Mouse (Mus musculus): ENCODE data around the gene Gm14403. TPM values are rescaled to one million over a fixed set of nuclear protein-coding genes. Genes with fewer than 3 reads are reported as not detected.
"Not testable (repeated sequence)": the region's sequence is repeated elsewhere in the genome, so short reads cannot be mapped to it uniquely, and the experiment has no call there.

Gene Gm14403
- polyA plus RNA-seq, 1 experiment from 2014 or later, result 5.3 TPM

GRCm38 (mm10) chr2:177518354-177518753, 20.3 kb downstream of the Gm14403 start:
- H3K36me3 ChIP-seq; ATAC-seq (ENCODE audit: insufficient number of reproducible peaks, insufficient read depth, low FRiP score, low TSS enrichment, low read depth); H3K27me3 ChIP-seq; H3K4me3 ChIP-seq (replicated peaks); H3K4me1 ChIP-seq (replicated peaks); H3K4me2 ChIP-seq; H3K27ac ChIP-seq; H3K9ac ChIP-seq (replicated peaks): not testable (repeated sequence)
- peaks cover 20% of the 10 kb centered on the region for H3K9me3 ChIP-seq
- 88% methylated on average over 7 of the region's 7 CpGs for WGBS

DNA sequence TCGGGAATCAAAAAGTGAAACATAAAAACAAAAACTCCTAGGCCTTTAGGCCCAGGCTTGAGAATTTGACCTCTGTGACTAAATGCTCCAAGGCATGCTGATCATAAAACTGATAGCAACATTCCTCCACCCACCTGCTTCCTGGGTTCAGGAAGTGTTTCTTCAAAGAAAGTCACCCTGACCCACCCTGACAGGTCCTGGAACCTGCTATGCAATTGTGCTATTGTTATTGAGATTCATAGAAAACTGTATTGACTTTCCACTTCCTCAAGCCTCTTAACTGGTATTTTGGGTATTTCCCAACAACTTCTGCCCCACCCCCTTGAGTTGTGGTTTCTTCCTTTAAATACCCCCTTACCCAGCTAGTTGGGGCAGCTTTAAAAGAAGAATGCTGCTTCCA, 20.9 kb downstream of the Gm14403 start:
- H3K36me3 ChIP-seq; H3K4me2 ChIP-seq; H3K9ac ChIP-seq (replicated peaks); H3K27ac ChIP-seq; H3K27me3 ChIP-seq; ATAC-seq (ENCODE audit: insufficient number of reproducible peaks, insufficient read depth, low FRiP score, low TSS enrichment, low read depth); H3K4me1 ChIP-seq (replicated peaks); H3K4me3 ChIP-seq (replicated peaks): not testable (repeated sequence)
- peaks cover 20% of the 10 kb centered on the region for H3K9me3 ChIP-seq
- 94% methylated on average over 1 of the region's 1 CpGs for WGBS

- Histone ChIP-seq H3K27me3 (no peaks in the 10 kb centered on the region), H3K4me2 (no peak overlapping the region), H3K9me3 (peaks cover 30% of the 10 kb centered on the region), H3K4me1 (replicated peaks) (no peaks in the 10 kb centered on the region), H3K4me3 (replicated peaks) (no peak overlapping the region), H3K9ac (replicated peaks) (no peak overlapping the region), H3K27ac (no peak overlapping the region), H3K36me3 (no peaks in the 10 kb centered on the region)
- no peak for ATAC-seq (ENCODE audit: insufficient number of reproducible peaks, insufficient read depth, low FRiP score, low TSS enrichment, low read depth)
- WGBS, result 83% methylated on average over 8 of the region's 8 CpGs
Observed at GRCm38 (mm10) chr2:177520035-177520434, 22.0 kb downstream of the Gm14403 start.

DNA sequence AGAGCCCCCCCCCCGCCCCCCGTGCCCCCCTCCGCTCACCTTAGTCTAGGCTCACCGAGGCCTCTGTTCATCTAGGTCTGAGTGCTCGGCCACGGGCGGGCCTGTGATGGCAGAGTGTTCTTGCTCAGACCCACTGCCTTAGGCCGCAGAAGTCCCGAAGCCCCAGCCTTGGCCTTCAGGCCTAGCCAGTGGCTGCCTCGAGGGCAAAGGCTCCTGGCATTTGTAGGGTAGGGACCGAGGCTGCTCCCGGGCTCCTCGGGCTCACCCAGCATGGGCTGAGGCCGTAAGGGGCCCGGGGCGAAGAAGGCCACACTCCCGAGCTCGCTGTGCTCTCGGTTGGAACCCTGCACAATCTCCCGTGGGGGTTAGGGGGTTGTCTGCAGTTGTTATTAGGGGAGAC, 25.0 kb downstream of the Gm14403 start:
- Histone ChIP-seq H3K27ac (no peak overlapping the region), H3K4me3 (replicated peaks) (no peak overlapping the region), H3K27me3 (no peaks in the 10 kb centered on the region), H3K4me1 (replicated peaks) (no peaks in the 10 kb centered on the region), H3K4me2 (no peak overlapping the region), H3K9ac (replicated peaks) (no peak overlapping the region), H3K36me3 (no peaks in the 10 kb centered on the region), H3K9me3 (peaks cover 24% of the 10 kb centered on the region)
- no peak for ATAC-seq (ENCODE audit: insufficient number of reproducible peaks, insufficient read depth, low FRiP score, low TSS enrichment, low read depth)
- 92% methylated on average over 20 of the region's 20 CpGs for whole genome bisulfite sequencing

- not testable (repeated sequence) for H3K4me3 ChIP-seq (replicated peaks); ATAC-seq (ENCODE audit: insufficient number of reproducible peaks, insufficient read depth, low FRiP score, low TSS enrichment, low read depth); H3K9ac ChIP-seq (replicated peaks); H3K36me3 ChIP-seq; H3K4me1 ChIP-seq (replicated peaks); H3K27me3 ChIP-seq; H3K27ac ChIP-seq; H3K4me2 ChIP-seq
- peaks cover 20% of the 10 kb centered on the region for H3K9me3 ChIP-seq
- 89% methylated on average over 6 of the region's 6 CpGs for WGBS
Observed at GRCm38 (mm10) chr2:177523674-177524073, 25.7 kb downstream of the Gm14403 start.

GRCm38 (mm10) chr2:177524171-177524570, 26.2 kb downstream of the Gm14403 start:
- WGBS, result 93% methylated on average over 16 of the region's 16 CpGs
- not testable (repeated sequence) for H3K9ac ChIP-seq (replicated peaks); H3K4me3 ChIP-seq (replicated peaks); H3K36me3 ChIP-seq; H3K4me1 ChIP-seq (replicated peaks); H3K4me2 ChIP-seq; H3K27me3 ChIP-seq; ATAC-seq (ENCODE audit: insufficient number of reproducible peaks, insufficient read depth, low FRiP score, low TSS enrichment, low read depth); H3K27ac ChIP-seq
- H3K9me3 ChIP-seq, result peaks cover 20% of the 10 kb centered on the region

DNA sequence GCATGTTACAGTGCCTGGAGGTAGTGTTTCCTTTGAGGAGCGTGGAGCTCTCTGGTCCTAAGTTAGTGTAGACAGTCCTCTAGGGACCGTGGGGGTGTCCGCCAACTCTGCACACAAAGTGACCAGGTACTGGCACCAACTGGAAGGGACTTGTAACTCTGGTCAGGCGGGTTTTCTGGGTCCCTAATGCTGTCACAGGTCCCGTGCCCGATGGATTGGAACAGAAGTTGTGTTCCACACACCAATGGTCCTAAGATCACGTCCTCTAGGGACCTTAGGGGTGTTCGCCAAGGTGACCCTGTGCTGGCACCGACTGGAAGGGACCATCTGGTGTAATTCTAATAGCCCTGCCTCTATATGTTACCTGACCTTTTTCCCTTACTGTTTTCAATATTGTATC, 37.9 kb downstream of the Gm14403 start:
- Histone ChIP-seq H3K9me3 (0 out of 2 replicates have a peak, but pooled peaks cover 8% of the 10 kb centered on the region), H3K36me3 (no peaks in the 10 kb centered on the region), H3K4me2 (no peak overlapping the region), H3K4me3 (replicated peaks) (no peak overlapping the region), H3K4me1 (replicated peaks) (no peaks in the 10 kb centered on the region), H3K27me3 (no peaks in the 10 kb centered on the region), H3K9ac (replicated peaks) (no peak overlapping the region), H3K27ac (no peak overlapping the region)
- ATAC-seq (ENCODE audit: insufficient number of reproducible peaks, insufficient read depth, low FRiP score, low TSS enrichment, low read depth), result no peak
- 82% methylated on average over 9 of the region's 9 CpGs for WGBS

DNA sequence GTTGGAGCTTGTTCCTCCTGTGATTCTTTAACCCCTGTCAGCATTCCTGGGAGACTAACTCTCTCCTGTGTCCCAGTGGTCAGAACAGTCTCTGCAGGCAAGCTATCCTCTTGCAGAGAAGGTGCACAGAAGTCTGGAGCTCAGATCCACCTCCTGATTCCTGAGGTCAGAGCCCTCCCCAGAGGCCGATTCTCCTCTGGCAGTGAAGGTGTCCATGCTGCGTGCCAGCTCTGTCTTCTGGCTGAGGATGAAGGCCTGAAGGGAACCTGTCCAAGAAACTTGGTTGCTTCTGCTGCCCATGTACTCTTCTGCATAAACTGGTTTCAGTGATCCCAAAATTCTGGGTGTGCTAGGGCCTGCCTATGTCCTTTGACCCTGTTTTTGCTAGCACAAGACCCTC, 39.1 kb downstream of the Gm14403 start:
- ATAC-seq (ENCODE audit: insufficient number of reproducible peaks, insufficient read depth, low FRiP score, low TSS enrichment, low read depth); H3K36me3 ChIP-seq; H3K27ac ChIP-seq; H3K4me1 ChIP-seq (replicated peaks); H3K4me3 ChIP-seq (replicated peaks); H3K9me3 ChIP-seq; H3K27me3 ChIP-seq; H3K4me2 ChIP-seq; H3K9ac ChIP-seq (replicated peaks): not testable (repeated sequence)
- whole genome bisulfite sequencing, result 77% methylated on average over 2 of the region's 2 CpGs

DNA sequence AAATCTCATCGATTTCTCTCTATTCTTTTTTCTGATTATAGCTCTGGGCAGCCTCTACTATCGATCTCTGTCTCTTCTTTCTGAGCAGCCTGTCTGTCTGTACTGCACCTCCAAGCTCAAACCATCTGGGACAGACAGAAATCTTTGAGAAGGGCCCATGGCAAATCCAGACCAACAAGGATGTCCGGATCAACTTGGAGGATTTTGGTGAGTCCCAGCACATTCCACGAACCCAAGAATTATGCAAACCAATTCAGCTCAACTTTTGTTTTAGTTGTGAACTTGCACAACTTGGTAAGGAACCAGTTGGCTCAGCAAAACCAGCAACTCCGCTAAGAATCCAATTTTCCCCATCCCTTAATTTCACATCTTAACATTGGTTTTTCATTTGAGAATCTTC, 39.7 kb downstream of the Gm14403 start:
- H3K4me2 ChIP-seq; H3K27ac ChIP-seq; H3K9ac ChIP-seq (replicated peaks); H3K4me3 ChIP-seq (replicated peaks); H3K27me3 ChIP-seq; ATAC-seq (ENCODE audit: insufficient number of reproducible peaks, insufficient read depth, low FRiP score, low TSS enrichment, low read depth); H3K4me1 ChIP-seq (replicated peaks); H3K36me3 ChIP-seq; H3K9me3 ChIP-seq: not testable (repeated sequence)
- 85% methylated on average over 5 of the region's 5 CpGs for WGBS

- not testable (repeated sequence) for H3K27me3 ChIP-seq; H3K9me3 ChIP-seq; H3K4me2 ChIP-seq; H3K4me3 ChIP-seq (replicated peaks); H3K9ac ChIP-seq (replicated peaks); H3K27ac ChIP-seq; H3K4me1 ChIP-seq (replicated peaks); ATAC-seq (ENCODE audit: insufficient number of reproducible peaks, insufficient read depth, low FRiP score, low TSS enrichment, low read depth); H3K36me3 ChIP-seq
- 60% methylated on average over 1 of the region's 1 CpGs for WGBS
Observed at GRCm38 (mm10) chr2:177555261-177555660, 57.2 kb downstream of the Gm14403 start.

Data from limb, embryonic 12.5 days (tissue).